Mouse (Mus musculus): ENCODE data around the gene Chl1. TPM values are rescaled to one million over a fixed set of nuclear protein-coding genes. Genes with fewer than 3 reads are reported as not detected.
A peak's percentile ranks its signal among the peaks of the same experiment; 100 is the strongest.

Chl1 gene
- polyA plus RNA-seq, 2 experiments from 2014 or later: 0.05 TPM; not detected in 1

DNA sequence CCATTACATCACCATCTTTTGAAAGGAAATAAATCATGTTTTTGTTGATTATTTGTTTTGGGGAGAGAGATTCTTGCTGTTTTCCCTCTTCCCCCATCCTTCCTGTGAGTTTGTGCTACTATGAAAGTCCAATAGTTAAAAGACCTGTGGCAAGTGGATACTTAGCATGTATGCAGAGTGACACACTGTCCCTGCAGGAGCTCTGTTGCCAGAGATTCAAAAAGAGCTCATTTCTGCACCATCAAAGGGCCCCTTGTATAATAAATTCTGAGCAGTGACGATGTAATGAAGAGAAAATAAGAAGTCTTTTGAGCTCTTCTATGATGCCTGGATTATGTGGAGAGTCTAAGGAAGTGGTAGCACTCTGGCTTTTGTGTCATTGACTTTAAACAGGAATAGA lies 33.4 kb downstream of the Chl1 start:
- ATAC-seq: no peak

DNA sequence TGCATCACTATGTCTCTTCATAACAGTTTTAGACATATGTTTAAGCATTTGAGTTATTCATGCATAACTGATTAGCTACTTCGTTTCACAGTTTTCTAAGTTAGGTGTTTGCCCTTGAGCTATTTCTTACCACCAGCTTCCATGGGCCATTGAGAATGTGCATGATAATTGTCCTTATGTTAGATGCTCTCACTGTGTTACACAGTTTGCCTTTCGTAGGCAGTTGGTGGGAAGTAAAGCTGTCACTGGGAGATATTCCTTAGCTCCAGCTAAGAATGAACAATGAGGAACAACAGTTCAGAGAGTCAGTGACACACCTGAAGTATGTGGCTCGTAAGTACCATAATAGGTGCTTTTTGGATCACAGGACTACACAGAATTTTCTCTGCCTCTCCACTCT lies 35.9 kb downstream of the Chl1 start:
- ATAC-seq: no peak

DNA sequence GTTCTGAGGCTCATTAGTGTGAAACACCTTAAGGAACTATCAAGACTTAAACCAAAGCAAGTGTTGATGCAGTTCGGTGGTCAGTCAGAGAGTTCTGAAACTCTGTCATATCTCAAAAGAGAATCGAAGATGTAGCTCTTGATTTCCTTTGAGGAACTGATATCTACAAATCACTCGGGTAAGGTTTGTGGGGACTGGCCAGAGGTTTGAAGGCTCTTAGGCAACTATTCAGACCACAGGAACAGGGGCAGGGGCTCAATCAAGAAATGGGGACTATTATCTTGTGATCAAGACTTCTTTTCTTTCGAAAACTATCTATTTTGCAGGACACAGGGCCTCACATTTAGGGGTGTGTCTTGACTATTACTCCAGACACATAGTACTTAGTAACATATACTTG lies 39.5 kb downstream of the Chl1 start:
- no peak for ATAC-seq

DNA sequence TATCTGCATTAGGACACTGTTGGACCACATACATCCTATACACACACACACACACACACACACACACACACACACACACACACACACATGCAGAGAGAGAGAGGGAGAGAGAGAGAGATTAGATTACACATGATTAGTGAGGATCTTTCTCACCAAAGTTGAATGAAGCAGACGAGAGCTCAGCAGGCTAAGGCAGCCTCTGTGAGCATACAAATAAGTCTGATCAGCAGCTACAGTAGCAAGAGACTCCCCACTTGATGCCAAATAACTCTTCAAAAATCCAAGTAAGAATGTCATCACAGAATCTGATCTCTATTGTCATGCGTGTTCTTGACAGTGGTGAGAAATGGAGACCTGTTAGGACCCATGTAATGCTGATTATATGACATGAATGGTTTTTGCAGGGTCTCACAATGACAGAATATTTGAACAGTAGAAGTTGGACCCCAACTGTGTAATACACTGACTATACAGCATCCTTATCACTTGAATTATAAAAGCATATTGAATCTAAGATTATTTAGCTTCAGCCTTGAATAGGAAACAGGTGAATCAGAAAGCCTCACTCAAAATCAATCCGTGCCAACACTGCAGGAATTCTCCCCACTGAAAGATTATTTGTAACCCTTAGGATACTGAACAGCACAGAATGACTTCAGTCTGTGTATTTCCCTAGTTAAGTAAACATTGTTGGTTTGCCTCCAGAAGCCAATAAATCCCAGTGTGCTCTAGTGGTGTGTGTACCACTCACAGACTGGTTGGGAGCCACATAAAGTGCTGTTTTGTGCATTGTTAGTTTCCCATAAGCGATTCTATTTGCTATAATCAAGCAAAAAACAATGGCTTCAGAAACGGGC lies 47.9 kb downstream of the Chl1 start:
- no peak for ATAC-seq

DNA sequence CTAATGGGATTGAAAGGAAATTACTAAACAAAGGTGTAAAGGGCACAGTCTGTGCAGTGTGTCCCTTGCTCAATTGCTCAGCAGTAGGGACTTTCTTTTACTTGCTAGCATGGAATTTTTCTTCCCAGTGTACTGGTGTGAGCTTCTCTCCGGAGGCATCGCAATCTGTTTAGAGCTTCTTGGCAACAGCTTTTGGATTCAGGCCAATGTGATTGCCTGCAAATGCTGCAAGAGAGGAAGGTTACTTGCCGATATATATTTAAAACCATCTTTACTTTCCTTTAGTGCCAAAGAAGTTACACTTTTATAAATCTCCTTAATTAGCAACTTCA lies 48.5 kb downstream of the Chl1 start:
- ATAC-seq: no peak

DNA sequence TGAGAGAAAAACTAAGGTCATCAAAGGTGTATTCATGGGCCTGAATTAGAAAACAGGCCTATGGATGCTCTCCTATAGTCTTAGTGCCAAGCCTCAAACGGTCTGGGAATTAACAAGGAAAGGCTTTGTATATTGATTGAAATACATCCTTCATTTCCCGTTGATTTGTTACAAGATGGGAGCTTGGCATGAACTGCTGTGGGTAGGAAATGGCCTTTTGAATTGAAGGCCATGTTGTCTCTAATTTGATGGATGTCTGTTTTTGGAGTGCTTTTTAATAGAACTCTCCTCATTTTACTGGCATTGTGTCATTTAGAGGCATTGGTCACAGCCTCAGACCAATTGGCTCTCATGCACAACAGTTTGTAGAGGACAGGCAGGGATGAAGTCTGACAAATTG lies 49.0 kb downstream of the Chl1 start:
- no peak for ATAC-seq

DNA sequence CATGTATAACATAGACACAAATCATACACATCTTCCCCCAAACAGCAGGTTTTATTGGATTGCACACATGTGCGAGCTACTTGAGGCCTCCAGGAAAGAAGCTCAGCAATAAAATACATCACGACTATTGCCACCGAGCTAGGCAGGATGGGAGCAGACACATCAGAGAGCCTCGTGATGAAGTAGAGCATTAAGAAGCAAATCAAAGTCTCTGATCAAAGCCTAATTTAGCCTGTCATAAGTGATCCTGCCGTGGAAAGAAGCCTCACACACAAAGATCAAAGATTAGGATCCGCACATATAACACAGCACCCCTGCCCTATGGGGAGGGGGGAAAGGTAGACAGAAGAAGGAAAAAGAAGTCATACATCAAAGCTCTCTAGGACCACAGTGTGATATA lies 54.4 kb downstream of the Chl1 start:
- peak; percentile 34 for ATAC-seq

DNA sequence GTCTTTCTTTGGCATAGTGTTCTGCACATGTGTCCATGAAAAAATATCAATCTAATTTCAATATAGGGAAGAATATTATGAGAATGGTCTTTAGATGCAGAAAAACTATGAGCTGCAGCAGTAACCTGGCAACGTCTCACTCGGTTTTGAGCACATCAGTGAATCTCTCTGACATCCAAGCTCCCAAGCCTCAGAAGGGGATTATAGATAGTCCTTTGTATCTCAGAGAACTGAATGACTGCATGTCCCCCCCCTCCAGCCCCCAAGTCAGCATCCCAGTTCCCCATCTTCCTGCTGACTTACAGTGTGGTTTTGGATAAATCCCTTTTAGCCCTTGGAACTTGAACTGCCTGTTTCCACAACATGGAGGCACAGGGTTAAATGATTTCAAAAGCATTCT lies 56.9 kb downstream of the Chl1 start:
- no peak for ATAC-seq

DNA sequence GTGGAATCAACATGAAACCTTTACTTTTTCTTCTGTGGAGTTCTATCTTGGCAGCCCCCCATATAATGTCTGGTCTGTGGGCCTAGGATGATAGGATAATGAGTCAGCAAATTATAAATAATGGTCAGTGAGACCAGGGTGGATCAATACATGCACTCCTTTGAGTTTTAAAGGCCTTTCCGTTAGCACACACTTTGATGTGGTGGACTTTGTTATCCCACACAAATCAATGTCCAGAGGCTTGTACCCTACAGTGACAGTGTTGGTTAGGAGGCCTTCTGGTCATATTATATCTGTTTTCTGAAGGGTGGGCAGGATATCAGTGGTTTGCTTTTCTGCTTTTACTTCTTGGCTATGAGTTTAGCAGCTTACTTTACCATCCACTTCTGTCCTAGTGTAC lies 62.3 kb downstream of the Chl1 start:
- ATAC-seq: no peak

DNA sequence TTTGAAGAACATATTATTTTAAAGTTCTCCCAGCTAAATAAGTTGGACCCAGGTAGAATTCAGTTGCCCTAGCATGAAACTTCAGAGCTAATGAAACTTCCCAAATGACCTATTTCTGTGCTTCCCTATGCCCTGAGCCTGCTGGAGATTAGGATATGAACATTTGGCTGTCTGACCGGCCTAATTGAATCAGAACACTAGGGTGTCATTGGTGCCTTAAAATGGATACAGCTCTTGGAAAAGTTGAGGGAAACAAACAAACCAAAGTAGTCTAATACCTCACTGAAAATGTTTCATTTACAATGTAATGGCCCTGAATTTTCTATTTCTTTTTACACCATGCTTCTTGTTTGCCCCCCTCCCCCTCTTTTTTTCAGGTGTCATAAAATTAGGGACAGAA lies 73.8 kb downstream of the Chl1 start:
- no peak for ATAC-seq

DNA sequence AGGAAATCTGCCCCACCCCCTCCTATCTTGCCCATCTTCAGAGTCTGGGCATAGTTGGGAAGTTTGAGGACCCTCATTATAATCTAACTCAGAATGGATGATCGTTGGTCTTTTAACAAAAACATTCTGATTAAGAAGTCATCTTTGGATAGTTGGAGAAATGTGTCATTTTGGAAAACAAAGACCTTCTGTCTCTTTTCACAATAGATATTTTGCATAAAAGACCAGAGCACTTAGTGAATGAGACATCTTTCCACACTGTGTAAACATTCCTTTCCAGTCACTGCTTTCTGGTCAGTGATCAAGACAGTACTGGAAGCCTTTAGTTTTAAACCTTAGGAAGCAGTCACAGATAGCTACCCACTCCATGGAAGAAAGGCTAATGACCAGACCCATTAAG lies 75.3 kb downstream of the Chl1 start:
- ATAC-seq: no peak

DNA sequence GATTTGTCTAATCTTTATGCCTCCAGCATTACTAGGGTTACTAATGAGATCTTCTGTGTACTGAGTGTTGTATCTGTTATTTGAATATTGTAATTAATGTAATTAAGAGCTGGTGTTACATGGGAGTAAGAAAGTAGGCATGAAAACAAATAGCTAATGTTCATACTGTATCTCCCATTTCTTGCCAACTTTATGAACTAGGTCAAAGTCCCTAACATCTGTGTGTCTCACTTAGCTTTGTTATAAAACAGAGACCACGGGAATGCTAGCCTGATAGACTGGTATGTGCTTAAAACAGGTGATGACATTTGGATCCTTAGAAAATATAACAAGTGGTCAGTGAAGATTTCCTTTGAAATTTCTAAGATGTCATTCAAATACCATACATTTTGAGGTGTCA lies 75.7 kb downstream of the Chl1 start:
- no peak for ATAC-seq

DNA sequence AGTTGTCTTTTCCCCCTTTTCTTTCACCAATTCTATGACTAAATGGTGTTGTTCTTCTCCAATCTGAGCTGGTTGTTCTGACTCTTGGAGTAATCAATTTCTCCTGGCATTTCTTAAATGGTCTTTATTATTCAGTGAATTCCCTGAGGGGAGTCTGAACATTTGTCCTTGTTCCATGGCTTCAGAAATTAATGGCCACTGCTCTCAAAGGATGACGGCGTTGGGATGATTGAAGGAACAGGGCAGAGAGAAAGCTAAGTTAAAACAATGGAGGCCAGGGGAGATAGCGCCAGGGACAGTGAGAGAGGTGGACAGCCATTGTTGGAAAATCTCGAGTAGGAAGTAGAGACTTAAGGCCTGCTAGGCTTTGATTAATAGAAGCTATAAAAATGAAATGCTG lies 91.7 kb downstream of the Chl1 start:
- no peak for ATAC-seq

DNA sequence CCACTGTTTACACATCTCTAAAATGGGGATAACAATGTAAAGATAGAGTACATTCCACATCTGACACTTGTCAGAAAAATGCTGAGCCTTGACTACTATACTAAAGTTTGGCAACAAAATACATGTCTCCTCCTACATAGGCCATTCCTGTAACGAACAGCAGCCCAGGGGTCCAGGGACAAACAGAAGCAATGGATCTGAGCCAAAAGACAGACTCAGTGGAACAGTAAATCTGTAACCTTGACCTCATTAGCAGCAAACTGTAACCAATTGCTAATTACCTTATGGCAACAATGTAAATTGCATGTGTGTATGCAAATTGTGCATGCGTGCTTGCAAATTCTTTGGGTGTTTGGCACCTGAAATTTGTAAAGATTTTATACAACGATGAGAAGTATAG lies 100.3 kb downstream of the Chl1 start:
- no peak for ATAC-seq

DNA sequence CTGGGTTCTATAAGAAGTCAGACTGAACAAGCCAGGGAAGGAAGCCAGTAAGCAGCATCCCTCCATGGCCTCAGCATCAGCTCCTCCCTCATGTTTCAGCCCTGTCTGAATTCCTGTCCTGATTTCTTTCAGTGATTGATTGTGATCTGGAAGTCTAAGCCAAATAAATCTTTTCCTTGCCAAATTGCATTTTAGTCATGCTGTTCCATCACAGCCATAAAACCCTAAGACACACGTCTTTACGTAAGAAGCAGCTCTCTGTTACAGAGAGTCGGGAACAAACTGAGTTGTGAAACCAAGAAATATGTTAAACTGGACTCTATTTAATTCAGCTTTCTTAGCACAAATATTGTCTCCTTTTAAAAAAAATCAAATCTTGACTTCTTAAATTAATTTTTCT lies 102.2 kb downstream of the Chl1 start:
- ATAC-seq: no peak

DNA sequence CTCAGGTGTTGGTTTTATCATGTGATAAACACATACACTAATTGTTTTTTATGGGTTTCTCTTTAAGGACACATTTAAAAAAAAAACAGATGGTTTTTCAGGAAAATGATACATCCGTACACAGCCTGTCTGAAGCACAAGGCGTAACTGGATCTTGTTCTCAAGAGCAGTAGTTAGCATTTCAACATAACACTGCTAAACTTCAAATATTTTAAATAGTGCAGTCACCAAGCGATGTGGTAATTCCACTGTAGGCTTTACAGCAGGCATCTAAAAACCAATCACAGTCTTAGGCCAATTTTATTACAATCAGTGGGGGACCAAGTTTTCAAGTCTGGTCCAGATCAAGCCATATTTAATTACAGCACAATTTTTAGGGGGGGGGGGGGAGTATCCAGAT lies 103.3 kb downstream of the Chl1 start:
- no peak for ATAC-seq

DNA sequence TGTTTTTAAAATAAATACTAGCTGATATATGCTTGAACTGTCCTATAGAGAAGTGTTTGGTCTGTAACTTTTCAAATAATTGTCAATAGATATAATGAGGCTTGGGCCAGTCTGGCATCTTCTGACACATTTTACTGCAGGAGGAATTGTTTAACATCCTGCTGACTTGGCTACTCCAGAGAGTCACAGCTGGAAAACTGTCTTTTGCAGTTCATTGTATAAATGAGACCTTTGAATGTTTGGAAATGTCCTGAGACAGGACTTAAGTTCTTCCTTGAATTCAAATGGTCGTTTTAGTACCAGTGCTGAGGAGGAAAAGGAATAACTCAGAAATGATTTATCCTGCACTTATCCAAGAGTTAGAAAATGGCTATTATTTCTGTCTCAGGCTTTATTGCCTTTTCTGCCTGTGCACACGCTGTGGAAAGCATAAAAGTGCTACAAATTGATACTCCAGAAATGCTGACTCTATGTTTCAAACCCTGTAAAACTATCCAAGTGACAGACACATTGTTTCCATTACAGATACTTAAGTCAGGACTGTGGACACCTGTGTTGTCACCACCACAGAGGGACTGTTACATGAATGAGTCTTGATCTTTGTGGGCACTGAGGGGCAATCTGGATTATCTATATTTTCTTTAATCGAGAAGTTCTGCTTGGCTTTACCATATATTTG lies 105.7 kb downstream of the Chl1 start:
- no peak for ATAC-seq

DNA sequence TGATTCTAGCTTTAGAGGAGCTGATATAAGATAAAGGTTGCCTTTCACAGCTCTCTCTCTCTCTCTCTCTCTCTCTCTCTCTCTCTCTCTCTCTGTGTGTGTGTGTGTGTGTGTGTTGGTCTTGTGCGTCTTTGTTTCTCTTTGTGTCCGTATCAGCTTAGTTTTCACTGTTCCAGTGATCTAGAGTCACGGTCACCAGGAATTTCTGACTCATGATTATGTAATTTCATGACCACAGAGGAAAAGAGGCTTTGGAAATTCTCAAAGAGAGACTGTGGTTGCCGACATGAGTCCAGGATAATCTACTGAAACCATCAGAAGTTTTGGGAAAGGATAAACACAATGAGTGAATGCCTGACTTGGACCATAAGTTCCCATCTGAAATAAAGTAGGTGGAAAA lies 110.5 kb downstream of the Chl1 start:
- no peak for ATAC-seq

DNA sequence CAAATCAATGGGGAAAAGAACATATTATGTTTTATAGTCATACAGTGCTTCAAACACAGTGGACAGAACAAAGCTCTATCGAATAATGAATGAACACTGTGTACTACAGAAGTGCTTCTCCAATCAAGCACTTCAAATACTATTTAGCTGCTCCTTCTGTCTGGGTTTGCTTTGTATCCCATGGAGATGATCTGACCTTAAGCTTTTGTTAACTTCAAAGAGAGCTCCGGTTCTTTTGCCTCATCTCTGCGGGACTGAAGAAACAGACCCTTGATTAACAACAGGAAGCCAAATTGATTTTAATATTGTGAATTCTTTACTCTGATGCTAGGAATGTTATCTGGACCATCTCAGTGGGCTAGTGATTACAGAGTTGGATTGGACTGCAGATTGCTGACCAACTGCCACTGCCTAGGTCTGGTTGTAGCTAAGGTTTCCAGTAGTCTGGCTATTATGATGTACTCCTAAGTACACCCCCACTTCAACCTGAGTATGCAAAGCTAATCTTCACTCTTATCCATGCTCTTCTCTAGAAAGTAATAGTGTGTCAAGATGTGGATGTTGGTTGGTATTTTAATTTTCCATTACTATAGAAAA lies 111.8 kb downstream of the Chl1 start:
- no peak for ATAC-seq

DNA sequence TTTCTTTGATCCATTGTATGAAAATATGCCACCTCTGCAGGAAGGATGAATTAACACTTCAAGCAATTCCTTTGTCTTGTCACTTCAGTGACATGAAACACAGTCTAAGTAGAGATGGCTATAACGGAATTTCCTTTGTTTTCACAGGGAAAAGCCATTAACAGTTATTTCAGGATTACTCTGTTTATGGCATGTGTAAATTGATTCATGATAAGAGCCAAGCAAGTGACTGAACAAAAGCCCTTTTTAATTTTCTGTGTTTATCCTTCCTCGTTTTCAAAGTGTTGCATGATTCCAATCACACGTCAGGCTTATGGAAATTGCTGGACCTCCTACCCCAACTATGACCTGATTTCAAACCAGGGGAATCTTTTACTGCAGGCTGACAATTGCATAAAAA lies 122.5 kb downstream of the Chl1 start:
- no peak for ATAC-seq

DNA sequence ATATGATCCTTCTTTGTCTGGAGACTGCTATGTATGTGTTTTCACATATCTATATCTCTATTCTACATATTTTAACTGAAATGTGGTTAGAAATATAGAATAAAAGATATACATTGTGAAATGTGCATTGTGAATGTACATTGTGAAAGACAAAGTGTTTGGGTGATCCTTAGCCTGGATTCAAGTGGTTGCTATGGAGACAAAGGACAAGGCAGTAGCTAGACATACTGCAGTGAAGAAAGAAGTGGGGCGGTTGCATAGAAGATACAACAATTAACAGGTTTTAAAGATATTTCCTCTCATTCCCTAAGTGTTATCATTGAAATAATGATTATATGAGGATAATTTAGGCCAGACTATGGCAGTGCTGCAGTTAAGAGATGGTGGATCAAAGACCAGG lies 146.4 kb downstream of the Chl1 start:
- ATAC-seq: no peak

DNA sequence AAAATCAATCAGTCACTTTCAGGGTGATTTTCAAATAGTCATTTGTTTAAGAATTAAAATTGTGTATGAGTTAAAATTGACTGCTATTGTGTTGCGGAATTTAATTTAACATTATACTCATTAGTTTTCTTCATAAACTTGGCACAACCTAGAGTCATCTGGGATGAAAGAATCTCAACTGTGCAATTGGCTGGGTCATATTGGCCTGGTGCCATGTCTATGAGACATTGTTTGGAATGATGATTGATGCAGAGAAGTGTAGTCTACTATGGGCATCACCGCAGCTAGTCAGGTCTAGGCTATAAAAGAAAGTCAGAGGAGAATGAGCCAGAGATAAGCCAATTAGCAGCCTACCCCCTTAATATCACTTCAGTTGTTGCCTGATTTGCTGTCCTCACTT lies 148.8 kb downstream of the Chl1 start:
- ATAC-seq: no peak

DNA sequence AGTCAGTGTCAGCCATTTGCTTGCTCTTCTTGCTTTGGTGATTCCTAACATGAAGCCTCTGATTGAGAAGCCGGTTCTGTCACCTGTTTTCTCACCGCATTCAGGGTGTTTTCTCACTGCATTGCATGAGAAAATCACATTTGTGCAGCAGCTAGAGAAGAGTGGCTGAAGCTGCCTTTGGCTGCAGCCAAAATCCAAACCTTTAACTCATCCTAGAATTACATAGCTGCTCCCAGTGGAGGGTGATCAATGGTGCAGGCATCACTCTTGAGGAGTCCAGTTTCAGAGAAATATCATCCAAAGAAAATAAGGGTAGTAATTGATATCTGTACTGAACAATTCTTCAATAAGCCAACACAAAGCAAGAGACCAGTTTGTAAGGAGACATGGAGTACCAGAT lies 154.8 kb downstream of the Chl1 start:
- no peak for ATAC-seq

DNA sequence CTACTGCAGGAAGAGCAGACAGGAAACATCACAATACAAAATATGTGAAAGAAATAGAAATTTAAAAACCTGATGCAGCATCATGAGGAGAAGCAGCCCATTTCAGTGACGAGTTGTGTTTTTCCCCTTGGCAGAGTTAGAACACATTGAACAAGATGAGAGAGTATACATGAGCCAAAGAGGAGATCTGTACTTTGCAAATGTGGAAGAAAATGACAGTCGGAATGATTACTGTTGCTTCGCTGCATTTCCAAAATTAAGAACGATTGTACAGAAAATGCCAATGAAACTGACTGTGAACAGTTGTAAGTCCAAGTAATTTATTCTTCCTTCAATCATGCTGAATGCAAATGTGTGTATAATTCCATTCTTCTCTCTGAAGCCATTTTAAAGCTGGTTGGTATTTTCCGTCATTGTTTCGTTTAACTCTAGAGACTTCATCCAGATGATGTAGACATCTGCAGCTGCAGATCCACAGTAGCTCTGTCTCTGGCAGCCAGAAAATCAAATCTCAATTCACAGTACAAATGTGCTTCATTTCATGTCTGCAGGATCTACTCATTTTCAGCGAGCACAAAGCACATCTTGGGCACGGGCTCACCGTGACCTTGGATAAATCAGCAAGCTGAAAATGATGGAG lies 155.4 kb downstream of the Chl1 start:
- no peak for ATAC-seq
